Mouse (Mus musculus): ENCODE results near the gene Supt6.

DNA sequence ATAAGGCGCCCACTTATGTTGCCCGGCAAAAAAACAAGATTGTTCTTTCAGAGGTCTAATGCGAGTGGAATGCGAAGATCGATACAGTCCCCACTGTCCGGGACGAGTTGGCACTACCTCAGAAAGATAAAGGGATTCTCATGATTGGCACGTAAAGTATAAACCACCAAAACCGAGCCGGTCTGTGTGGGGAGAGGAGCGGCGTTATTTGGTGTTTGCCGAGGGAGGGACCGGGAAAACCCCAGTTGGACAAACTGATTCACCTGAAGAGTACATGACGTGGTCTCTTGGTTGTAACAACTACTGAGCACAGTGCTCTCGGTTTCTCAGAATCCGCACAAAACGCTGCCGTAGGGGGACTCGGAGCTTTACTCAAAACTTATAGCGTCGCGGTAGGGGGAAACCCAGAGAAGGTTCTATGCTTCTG lies 68.9 kb downstream of the Supt6 start:
- TF ChIP-seq CTCF (IDR thresholded peaks at IDR 0.05; ENCODE audit: low read depth): no peak
- TF ChIP-seq EP300 (IDR thresholded peaks at IDR 0.05; ENCODE audit: low read depth): no peak

All from liver, embryonic 14.5 days (tissue).